Mouse (Mus musculus) ES-E14 (cell line): Measurements from ENCODE around the gene Diaph2. TPM values are rescaled to one million over a fixed set of nuclear protein-coding genes. Genes with fewer than 3 reads are reported as not detected.

Source experiments
- DNase-seq: peaks from one replicate; pipeline ENCODE4 v3.0.0-alpha.2; 2013; ENCODE audit warnings: low read depth, low spot score
- H3K27ac ChIP-seq: 2 replicates; pipeline ENCODE4 v1.5.1; 2012; ENCODE audit warnings: low read depth, mild to moderate bottlenecking, low read length, moderate library complexity, mixed read lengths; ENCODE audit not compliant: poor library complexity, insufficient read depth, severe bottlenecking
- H3K36me3 ChIP-seq: 2 replicates; pipeline ENCODE4 v1.6.1; 2012; ENCODE audit warnings: mild to moderate bottlenecking, low read length, moderate library complexity, mixed read lengths; ENCODE audit not compliant: control insufficient read depth, poor library complexity, insufficient read depth, severe bottlenecking
- H3K4me1 ChIP-seq, 2 experiments: fragments of 150-350 bp in 1 of 2; sonication (generic) in 1 of 2; 2 replicates each; pipeline ENCODE4 v1.6.1; 2012; ENCODE audit warnings: low read length in 2 of 2, mild to moderate bottlenecking in 1 of 2, mixed read lengths in 1 of 2; ENCODE audit not compliant: control insufficient read depth in 2 of 2, insufficient read depth in 2 of 2, poor library complexity in 1 of 2
- H3K4me3 ChIP-seq, 2 experiments: fragments of 150-350 bp in 1 of 2; sonication (generic) in 1 of 2; 2 replicates each; pipeline ENCODE4 v1.5.1; 2012; ENCODE audit warnings: low read length in 2 of 2, low read depth in 1 of 2, mild to moderate bottlenecking in 1 of 2, mixed read lengths in 1 of 2; ENCODE audit not compliant: insufficient read depth in 1 of 2, poor library complexity in 1 of 2, severe bottlenecking in 1 of 2
- H3K9ac ChIP-seq: 2 replicates; pipeline ENCODE4 v1.6.1; 2012; ENCODE audit warnings: low read depth, mild to moderate bottlenecking, low read length, mixed read lengths; ENCODE audit not compliant: poor library complexity, insufficient read depth, severe bottlenecking
- H3K9me3 ChIP-seq: fragments of 150-350 bp; sonication (generic); 2 replicates; pipeline ENCODE4 v1.6.1; 2012; ENCODE audit warnings: low read depth, mild to moderate bottlenecking, low read length; ENCODE audit not compliant: control insufficient read depth, insufficient read depth
- CHD2 ChIP-seq: IDR thresholded peaks from 2 replicates; pipeline ENCODE4 v1.6.1; 2014; ENCODE audit warnings: mild to moderate bottlenecking, low read depth, low read length, inconsistent platforms
- HCFC1 ChIP-seq: IDR thresholded peaks from 2 replicates; pipeline ENCODE4 v1.6.1; 2012; ENCODE audit warnings: low read length, inconsistent platforms, borderline replicate concordance; ENCODE audit not compliant: insufficient read depth
- MAFK ChIP-seq: IDR thresholded peaks from 2 replicates; pipeline ENCODE4 v1.6.1; 2014; ENCODE audit warnings: mild to moderate bottlenecking, low read depth, low read length, inconsistent platforms; ENCODE audit not compliant: insufficient read depth
- ZC3H11A ChIP-seq: IDR thresholded peaks from 2 replicates; pipeline ENCODE4 v1.6.1; 2012; ENCODE audit warnings: low read depth, mild to moderate bottlenecking, inconsistent platforms, low read length, borderline replicate concordance
- ZNF384 ChIP-seq: IDR thresholded peaks from 2 replicates; pipeline ENCODE4 v1.6.1; 2012; ENCODE audit warnings: low read depth, low read length, inconsistent platforms
- in situ Hi-C, 2 experiments: fragments of 600-800 bp; cut with MboI; formaldehyde crosslinking; loops; one replicate each; pipeline ENCODE4 v1.15.1; 2025; ENCODE audit warnings: low sequenced_read_pairs in 2 of 2, inconsistent platforms in 1 of 2; ENCODE audit not compliant: unreplicated experiment in 2 of 2
- total RNA-seq: library from RNA; depleted of rRNA; stranded (reverse); fragments of 300-350 nt; gene quantifications from 2 replicates; pipeline ENCODE4 v1.2.3, GENCODE M21; 2012

Diaph2 gene
- total RNA-seq, 1 experiment, result 5.8 TPM

GRCm38 (mm10) chrX:129736562-129736961 is 13.0 kb upstream of the Diaph2 start:
- no peaks in the 10 kb centered on the region for H3K4me1 ChIP-seq
- H3K27ac ChIP-seq, result no peak overlapping the region
- no peaks in the 10 kb centered on the region for H3K36me3 ChIP-seq
- no peaks in the 10 kb centered on the region for H3K9me3 ChIP-seq
- no peak for TF ChIP-seq MAFK
- no peak for TF ChIP-seq CHD2
- no peak for TF ChIP-seq HCFC1
- no peak for TF ChIP-seq ZNF384
- no peak for TF ChIP-seq ZC3H11A
- DNase-seq, result no peak
- no peak overlapping the region for H3K9ac ChIP-seq
- H3K4me3 ChIP-seq, result no peak overlapping the region
- in situ Hi-C loops, result no loop called here

DNA sequence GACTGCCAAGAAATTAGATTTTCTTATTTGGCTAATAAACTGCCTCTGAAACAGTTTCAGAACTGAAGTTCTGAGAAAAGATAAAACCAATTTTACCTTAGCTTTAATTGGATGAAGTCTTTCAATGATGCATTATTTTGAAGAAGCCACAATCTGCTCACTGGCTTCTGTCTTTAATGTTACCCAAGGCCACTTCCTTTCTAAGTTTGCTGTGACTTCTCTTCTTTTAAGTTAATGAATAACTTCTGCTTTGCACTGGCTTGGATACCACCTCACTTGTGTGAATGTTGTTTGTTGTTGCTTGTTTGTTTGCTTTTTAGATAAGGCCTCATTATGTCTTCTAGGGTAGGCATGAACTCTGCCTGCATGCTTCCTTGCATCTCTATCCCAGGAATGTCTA is 10.3 kb upstream of the Diaph2 start:
- DNase-seq, result no peak
- Histone ChIP-seq H3K9ac (no peak overlapping the region), H3K27ac (no peak overlapping the region), H3K9me3 (no peaks in the 10 kb centered on the region), H3K4me3 (no peak overlapping the region), H3K4me1 (no peaks in the 10 kb centered on the region), H3K36me3 (no peaks in the 10 kb centered on the region)
- in situ Hi-C loops, result no loop called here
- TF ChIP-seq ZNF384, result no peak
- TF ChIP-seq MAFK, result no peak
- TF ChIP-seq ZC3H11A, result no peak
- no peak for TF ChIP-seq HCFC1
- TF ChIP-seq CHD2, result no peak

DNA sequence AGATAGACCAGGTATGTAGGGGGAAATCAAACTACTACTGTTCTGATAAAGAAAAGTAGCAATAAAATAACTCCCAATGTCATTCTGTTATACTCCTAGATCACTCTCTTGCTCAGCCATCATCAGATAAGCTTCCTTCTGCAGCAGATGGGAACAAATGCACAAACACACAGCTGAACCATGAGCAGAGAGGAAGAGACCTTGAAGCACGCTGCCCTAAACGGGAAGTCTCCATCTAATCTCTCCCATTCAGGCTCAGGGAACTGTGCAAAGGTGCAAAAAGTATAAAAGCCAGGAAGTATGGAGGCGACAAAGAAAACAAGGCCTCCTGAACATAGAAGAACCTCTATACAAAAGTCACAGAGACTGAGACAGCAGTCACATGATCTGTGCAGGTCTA is 6.6 kb upstream of the Diaph2 start:
- H3K9me3 ChIP-seq, result no peaks in the 10 kb centered on the region
- H3K4me1 ChIP-seq, result no peaks in the 10 kb centered on the region
- no peak overlapping the region for H3K9ac ChIP-seq
- in situ Hi-C loops, result no loop called here
- H3K4me3 ChIP-seq, result no peak overlapping the region
- no peak overlapping the region for H3K27ac ChIP-seq
- no peak for DNase-seq
- H3K36me3 ChIP-seq, result no peaks in the 10 kb centered on the region
- TF ChIP-seq HCFC1 (no peak), ZNF384 (no peak), ZC3H11A (no peak), CHD2 (no peak), MAFK (no peak)

DNA sequence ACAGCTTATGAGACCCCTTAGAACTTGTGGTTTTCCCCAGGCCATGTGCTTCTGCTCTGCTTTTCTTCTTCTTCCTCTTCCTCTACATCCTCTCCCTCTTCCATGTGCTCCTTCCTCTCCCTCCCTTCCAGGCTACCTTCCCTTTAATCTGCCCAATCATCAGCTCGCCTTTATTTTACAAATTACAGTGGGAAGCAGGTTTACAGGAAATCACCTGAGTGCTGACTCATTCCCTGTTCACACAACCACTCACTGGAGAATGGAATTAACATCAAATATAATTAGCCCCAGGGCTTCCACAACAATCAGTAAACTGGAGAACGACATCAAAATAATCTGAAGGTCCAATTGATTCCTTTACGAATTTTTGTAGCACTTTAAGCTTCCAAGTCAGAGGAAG is 3.6 kb upstream of the Diaph2 start:
- Histone ChIP-seq H3K27ac (no peak overlapping the region), H3K36me3 (no peaks in the 10 kb centered on the region), H3K4me1 (no peaks in the 10 kb centered on the region), H3K9me3 (no peaks in the 10 kb centered on the region), H3K9ac (no peak overlapping the region), H3K4me3 (no peak overlapping the region)
- DNase-seq, result no peak
- in situ Hi-C loops, result no loop called here
- no peak for TF ChIP-seq CHD2
- TF ChIP-seq MAFK, result peak; percentile 57; the same call in 1 of the 2 replicates

GRCm38 (mm10) chrX:129749102-129749501 is 440 bp upstream of the Diaph2 start:
- TF ChIP-seq ZNF384, result no peak
- no peak for TF ChIP-seq ZC3H11A
- no peak for TF ChIP-seq HCFC1
- no peak for TF ChIP-seq MAFK
- no peak for TF ChIP-seq CHD2
- in situ Hi-C loops, result no loop called here
- Histone ChIP-seq H3K4me3 (peak overlapping the region; percentile 91 to 95), H3K4me1 (no peaks in the 10 kb centered on the region), H3K9ac (peak overlapping the region; percentile 93), H3K27ac (peak overlapping the region; percentile 47; the same call in 1 of the 2 replicates), H3K36me3 (no peaks in the 10 kb centered on the region), H3K9me3 (no peaks in the 10 kb centered on the region)
- no peak for DNase-seq
